Mouse (Mus musculus): ENCODE measurements around the gene Mrpl17.

The Mrpl17 gene

GRCm38 (mm10) chr7:105778553-105779265 is 32.2 kb downstream of the Mrpl17 start:
- H3K27me3 ChIP-seq (ENCODE audit: insufficient read depth, low read length) = peaks cover 71% of the 10 kb centered on the region
- H3K9me3 ChIP-seq (ENCODE audit: low read length) = no peaks in the 10 kb centered on the region
- no peak for TF ChIP-seq NANOG (IDR thresholded peaks at IDR 0.05; ENCODE audit: borderline replicate concordance, low read length)
- TF ChIP-seq CTCF (conservative IDR thresholded peaks at IDR 0.05; ENCODE audit: low read length) = no peak
- no peak for TF ChIP-seq POU5F1 (IDR thresholded peaks at IDR 0.05; ENCODE audit: borderline replicate concordance, low read length)
- no peak overlapping the region for H3K4me3 ChIP-seq (replicated peaks; ENCODE audit: low read length)
- H3K36me3 ChIP-seq (ENCODE audit: insufficient read depth, low read length) = no peaks in the 10 kb centered on the region
- no peaks in the 10 kb centered on the region for H3K4me1 ChIP-seq (replicated peaks; ENCODE audit: low read depth, low read length)

GRCm38 (mm10) chr7:105777797-105778552 is 32.9 kb downstream of the Mrpl17 start:
- H3K9me3 ChIP-seq (ENCODE audit: low read length) = no peaks in the 10 kb centered on the region
- H3K36me3 ChIP-seq (ENCODE audit: insufficient read depth, low read length) = no peaks in the 10 kb centered on the region
- TF ChIP-seq NANOG (IDR thresholded peaks at IDR 0.05; ENCODE audit: borderline replicate concordance, low read length) = no peak
- TF ChIP-seq CTCF (conservative IDR thresholded peaks at IDR 0.05; ENCODE audit: low read length) = no peak
- no peak for TF ChIP-seq POU5F1 (IDR thresholded peaks at IDR 0.05; ENCODE audit: borderline replicate concordance, low read length)
- no peak overlapping the region for H3K4me3 ChIP-seq (replicated peaks; ENCODE audit: low read length)
- peaks cover 70% of the 10 kb centered on the region for H3K27me3 ChIP-seq (ENCODE audit: insufficient read depth, low read length)
- no peaks in the 10 kb centered on the region for H3K4me1 ChIP-seq (replicated peaks; ENCODE audit: low read depth, low read length)

GRCm38 (mm10) chr7:105777316-105777715 is 33.6 kb downstream of the Mrpl17 start:
- Histone ChIP-seq H3K36me3 (ENCODE audit: insufficient read depth, low read length) (no peaks in the 10 kb centered on the region), H3K4me1 (replicated peaks; ENCODE audit: low read depth, low read length) (peaks cover 5% of the 10 kb centered on the region; the same call in 1 of the 2 replicates), H3K27me3 (ENCODE audit: insufficient read depth, low read length) (peaks cover 70% of the 10 kb centered on the region), H3K9me3 (ENCODE audit: low read length) (no peaks in the 10 kb centered on the region), H3K4me3 (replicated peaks; ENCODE audit: low read length) (no peak overlapping the region)
- TF ChIP-seq CTCF (conservative IDR thresholded peaks at IDR 0.05; ENCODE audit: low read length) (no peak), NANOG (IDR thresholded peaks at IDR 0.05; ENCODE audit: borderline replicate concordance, low read length) (no peak), POU5F1 (IDR thresholded peaks at IDR 0.05; ENCODE audit: borderline replicate concordance, low read length) (no peak)

GRCm38 (mm10) chr7:105776026-105776425 is 34.9 kb downstream of the Mrpl17 start:
- H3K4me3 ChIP-seq (replicated peaks; ENCODE audit: low read length) = no peak overlapping the region
- H3K9me3 ChIP-seq (ENCODE audit: low read length) = no peaks in the 10 kb centered on the region
- H3K4me1 ChIP-seq (replicated peaks; ENCODE audit: low read depth, low read length) = peaks cover 5% of the 10 kb centered on the region; the same call in 1 of the 2 replicates
- H3K27me3 ChIP-seq (ENCODE audit: insufficient read depth, low read length) = peaks cover 70% of the 10 kb centered on the region
- no peak for TF ChIP-seq NANOG (IDR thresholded peaks at IDR 0.05; ENCODE audit: borderline replicate concordance, low read length)
- TF ChIP-seq CTCF (conservative IDR thresholded peaks at IDR 0.05; ENCODE audit: low read length) = no peak
- TF ChIP-seq POU5F1 (IDR thresholded peaks at IDR 0.05; ENCODE audit: borderline replicate concordance, low read length) = no peak
- no peaks in the 10 kb centered on the region for H3K36me3 ChIP-seq (ENCODE audit: insufficient read depth, low read length)

- H3K9me3 ChIP-seq (ENCODE audit: low read length) = no peaks in the 10 kb centered on the region
- TF ChIP-seq CTCF (conservative IDR thresholded peaks at IDR 0.05; ENCODE audit: low read length) (no peak), POU5F1 (IDR thresholded peaks at IDR 0.05; ENCODE audit: borderline replicate concordance, low read length) (no peak), NANOG (IDR thresholded peaks at IDR 0.05; ENCODE audit: borderline replicate concordance, low read length) (no peak)
Measured at GRCm38 (mm10) chr7:105774661-105775060, 36.2 kb downstream of the Mrpl17 start.

GRCm38 (mm10) chr7:105773041-105773440 is 37.9 kb downstream of the Mrpl17 start:
- Histone ChIP-seq H3K4me1 (replicated peaks; ENCODE audit: low read depth, low read length) (peaks cover 5% of the 10 kb centered on the region; the same call in 1 of the 2 replicates), H3K9me3 (ENCODE audit: low read length) (no peaks in the 10 kb centered on the region), H3K27me3 (ENCODE audit: insufficient read depth, low read length) (peaks cover 67% of the 10 kb centered on the region), H3K36me3 (ENCODE audit: insufficient read depth, low read length) (no peaks in the 10 kb centered on the region), H3K4me3 (replicated peaks; ENCODE audit: low read length) (no peak overlapping the region)
- TF ChIP-seq CTCF (conservative IDR thresholded peaks at IDR 0.05; ENCODE audit: low read length) (no peak), NANOG (IDR thresholded peaks at IDR 0.05; ENCODE audit: borderline replicate concordance, low read length) (no peak), POU5F1 (IDR thresholded peaks at IDR 0.05; ENCODE audit: borderline replicate concordance, low read length) (no peak)

More at GRCm38 (mm10) chr7:105774661-105775060, 36.2 kb downstream of the Mrpl17 start:
- Histone ChIP-seq H3K4me3 (replicated peaks; ENCODE audit: low read length) (no peak overlapping the region), H3K27me3 (ENCODE audit: insufficient read depth, low read length) (peaks cover 70% of the 10 kb centered on the region), H3K4me1 (replicated peaks; ENCODE audit: low read depth, low read length) (peaks cover 5% of the 10 kb centered on the region; the same call in 1 of the 2 replicates), H3K36me3 (ENCODE audit: insufficient read depth, low read length) (no peaks in the 10 kb centered on the region)

GRCm38 (mm10) chr7:105772331-105772730 is 38.6 kb downstream of the Mrpl17 start:
- peaks cover 5% of the 10 kb centered on the region; the same call in 1 of the 2 replicates for H3K4me1 ChIP-seq (replicated peaks; ENCODE audit: low read depth, low read length)
- no peak overlapping the region for H3K4me3 ChIP-seq (replicated peaks; ENCODE audit: low read length)
- no peaks in the 10 kb centered on the region for H3K9me3 ChIP-seq (ENCODE audit: low read length)
- no peaks in the 10 kb centered on the region for H3K36me3 ChIP-seq (ENCODE audit: insufficient read depth, low read length)
- TF ChIP-seq NANOG (IDR thresholded peaks at IDR 0.05; ENCODE audit: borderline replicate concordance, low read length) (no peak), CTCF (conservative IDR thresholded peaks at IDR 0.05; ENCODE audit: low read length) (no peak)
- H3K27me3 ChIP-seq (ENCODE audit: insufficient read depth, low read length) = peaks cover 70% of the 10 kb centered on the region

GRCm38 (mm10) chr7:105769959-105770358 is 40.9 kb downstream of the Mrpl17 start:
- H3K4me1 ChIP-seq (replicated peaks; ENCODE audit: low read depth, low read length) = peaks cover 5% of the 10 kb centered on the region; the same call in 1 of the 2 replicates
- no peak overlapping the region for H3K4me3 ChIP-seq (replicated peaks; ENCODE audit: low read length)
- H3K36me3 ChIP-seq (ENCODE audit: insufficient read depth, low read length) = no peaks in the 10 kb centered on the region
- H3K9me3 ChIP-seq (ENCODE audit: low read length) = no peaks in the 10 kb centered on the region
- peaks cover 88% of the 10 kb centered on the region for H3K27me3 ChIP-seq (ENCODE audit: insufficient read depth, low read length)
- TF ChIP-seq NANOG (IDR thresholded peaks at IDR 0.05; ENCODE audit: borderline replicate concordance, low read length) (no peak), POU5F1 (IDR thresholded peaks at IDR 0.05; ENCODE audit: borderline replicate concordance, low read length) (no peak), CTCF (conservative IDR thresholded peaks at IDR 0.05; ENCODE audit: low read length) (no peak)
